Mouse (Mus musculus) olfactory bulb, adult 2 months (tissue): ENCODE measurements around the gene Topors.

Experiments
- CTCF ChIP-seq: fragments of 200-500 bp; IDR thresholded peaks from 2 replicates; pipeline ENCODE4 v1.5.1; 2012; ENCODE audit warnings: low read depth, mild to moderate bottlenecking, low read length, moderate library complexity; ENCODE audit not compliant: insufficient read depth
- POLR2A ChIP-seq: fragments of 200-500 bp; IDR thresholded peaks from 2 replicates; pipeline ENCODE4 v1.6.1; 2012; ENCODE audit warnings: mild to moderate bottlenecking, low read depth, low read length, moderate library complexity; ENCODE audit not compliant: insufficient read depth

DNA sequence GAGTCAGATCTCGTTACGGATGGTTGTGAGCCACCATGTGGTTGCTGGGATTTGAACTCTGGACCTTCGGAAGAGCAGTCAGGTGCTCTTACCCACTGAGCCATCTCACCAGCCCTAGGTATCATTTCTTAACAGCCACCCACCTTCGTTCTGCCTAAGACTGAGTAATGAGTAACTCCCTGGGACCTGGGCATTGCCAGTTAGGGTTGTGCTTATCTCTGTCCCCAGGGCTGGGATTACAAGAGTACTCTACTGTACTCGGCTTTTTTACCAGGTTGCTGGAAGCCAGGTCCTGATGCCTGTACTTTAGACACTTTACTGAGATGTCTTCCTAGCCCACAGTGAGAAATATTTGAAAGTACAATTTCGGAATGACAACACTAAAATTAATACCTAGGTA, 57.5 kb downstream of the Topors start:
- TF ChIP-seq CTCF (no peak), POLR2A (no peak)
